Mouse (Mus musculus): ENCODE results near the gene Fam118a. TPM values are rescaled to one million over a fixed set of nuclear protein-coding genes. Genes with fewer than 3 reads are reported as not detected.
A peak's percentile ranks its signal among the peaks of the same experiment; 100 is the strongest.

Gene Fam118a
- total and polyA plus RNA-seq, 3 experiments: 4.7 to 6.3 (median 6.1) TPM

- Histone ChIP-seq H3K36me3 (ENCODE audit: control insufficient read depth, insufficient read depth, low read length) (no peaks in the 10 kb centered on the region; the same call in 1 of the 2 replicates), H3K27me3 (ENCODE audit: control insufficient read depth, insufficient read depth, low read length) (no peaks in the 10 kb centered on the region), H3K9ac (ENCODE audit: low read depth, low read length) (no peak overlapping the region), H3K4me3 (no peak overlapping the region), H3K27ac (no peak overlapping the region), H3K79me2 (replicated peaks; ENCODE audit: control insufficient read depth, insufficient read depth, low read length) (no peaks in the 10 kb centered on the region), H3K4me1 (ENCODE audit: control insufficient read depth, insufficient read depth, low read length) (no peaks in the 10 kb centered on the region)
- no peak for TF ChIP-seq POLR2A (IDR thresholded peaks at IDR 0.05; ENCODE audit: insufficient read depth, low read depth, low read length)
- TF ChIP-seq EP300 (IDR thresholded peaks at IDR 0.05; ENCODE audit: insufficient read depth, low read depth, low read length): no peak
- no peak for TF ChIP-seq CTCF (IDR thresholded peaks at IDR 0.05)
- 94% methylated on average over 2 of the region's 2 CpGs for WGBS
- intact Hi-C loops (cut with DNase I): no loop called here
- no peak for DNase-seq
Observed at GRCm38 (mm10) chr15:85063421-85063820, 34.7 kb downstream of the Fam118a start.

- 15% methylated on average over 2 of the region's 2 CpGs for WGBS
- no peaks in the 10 kb centered on the region for H3K4me1 ChIP-seq (ENCODE audit: control insufficient read depth, insufficient read depth, low read length)
- intact Hi-C loops (cut with DNase I): loop anchor here (1.0 to 5.0 kb wide), 2 partner anchors 69 to 268 kb away; no protein-coding TSS in a partner anchor
- no peaks in the 10 kb centered on the region for H3K27me3 ChIP-seq (ENCODE audit: control insufficient read depth, insufficient read depth, low read length)
- TF ChIP-seq POLR2A (IDR thresholded peaks at IDR 0.05; ENCODE audit: insufficient read depth, low read depth, low read length): no peak
- peak; percentile 95 for TF ChIP-seq CTCF (IDR thresholded peaks at IDR 0.05)
- no peaks in the 10 kb centered on the region for H3K36me3 ChIP-seq (ENCODE audit: control insufficient read depth, insufficient read depth, low read length)
- DNase-seq: peak in 1 of 2 experiments; percentile 27
- no peaks in the 10 kb centered on the region for H3K79me2 ChIP-seq (replicated peaks; ENCODE audit: control insufficient read depth, insufficient read depth, low read length)
- no peak overlapping the region for H3K27ac ChIP-seq
- no peak overlapping the region for H3K4me3 ChIP-seq
- H3K9ac ChIP-seq (ENCODE audit: low read depth, low read length): no peak overlapping the region
Observed at GRCm38 (mm10) chr15:85070561-85070960, 41.8 kb downstream of the Fam118a start.

- H3K27ac ChIP-seq: no peak overlapping the region
- H3K79me2 ChIP-seq (replicated peaks; ENCODE audit: control insufficient read depth, insufficient read depth, low read length): no peaks in the 10 kb centered on the region
- no peak overlapping the region for H3K9ac ChIP-seq (ENCODE audit: low read depth, low read length)
- no peak for DNase-seq
- TF ChIP-seq EP300 (IDR thresholded peaks at IDR 0.05; ENCODE audit: insufficient read depth, low read depth, low read length): no peak
- no peak for TF ChIP-seq CTCF (IDR thresholded peaks at IDR 0.05)
- no peak for TF ChIP-seq POLR2A (IDR thresholded peaks at IDR 0.05; ENCODE audit: insufficient read depth, low read depth, low read length)
- WGBS: 97% methylated on average over 2 of the region's 2 CpGs
- H3K36me3 ChIP-seq (ENCODE audit: control insufficient read depth, insufficient read depth, low read length): no peaks in the 10 kb centered on the region
- no peaks in the 10 kb centered on the region for H3K4me1 ChIP-seq (ENCODE audit: control insufficient read depth, insufficient read depth, low read length)
- H3K27me3 ChIP-seq (ENCODE audit: control insufficient read depth, insufficient read depth, low read length): no peaks in the 10 kb centered on the region
- no peak overlapping the region for H3K4me3 ChIP-seq
- intact Hi-C loops (cut with DNase I): loop anchor here (5.0 kb wide), 1 partner anchor 270 kb away; no protein-coding TSS in a partner anchor
Observed at GRCm38 (mm10) chr15:85072651-85073050, 43.9 kb downstream of the Fam118a start.

- Histone ChIP-seq H3K9ac (ENCODE audit: low read depth, low read length) (no peak overlapping the region), H3K4me3 (no peak overlapping the region), H3K79me2 (replicated peaks; ENCODE audit: control insufficient read depth, insufficient read depth, low read length) (no peaks in the 10 kb centered on the region), H3K36me3 (ENCODE audit: control insufficient read depth, insufficient read depth, low read length) (no peaks in the 10 kb centered on the region), H3K4me1 (ENCODE audit: control insufficient read depth, insufficient read depth, low read length) (no peaks in the 10 kb centered on the region), H3K27me3 (ENCODE audit: control insufficient read depth, insufficient read depth, low read length) (no peaks in the 10 kb centered on the region), H3K27ac (no peak overlapping the region)
- DNase-seq: no peak
- 41% methylated on average over 1 of the region's 1 CpGs for WGBS
- no peak for TF ChIP-seq POLR2A (IDR thresholded peaks at IDR 0.05; ENCODE audit: insufficient read depth, low read depth, low read length)
- TF ChIP-seq CTCF (IDR thresholded peaks at IDR 0.05): no peak
- no peak for TF ChIP-seq EP300 (IDR thresholded peaks at IDR 0.05; ENCODE audit: insufficient read depth, low read depth, low read length)
- intact Hi-C loops (cut with DNase I): no loop called here
Observed at GRCm38 (mm10) chr15:85085641-85086040, 56.9 kb downstream of the Fam118a start.

Other genes starting within 250 kb of the Fam118a start
- gene Phf21b, start 172.9 kb upstream of the Fam118a start, total RNA-seq (2021): 1 to 10 TPM; 1.1 TPM
- 3.3 and 4.1 TPM in 2 replicates for gene Phf21b, start 172.9 kb upstream of the Fam118a start, polyA plus RNA-seq (2012; rRNA removed)
- under 1 TPM; 0.11 to 0.13 TPM for gene Gm29666, start 108.9 kb upstream of the Fam118a start, total RNA-seq (2021)
- 0.16 and 0.29 TPM in 2 replicates for gene Gm29666, start 108.9 kb upstream of the Fam118a start, polyA plus RNA-seq (2012; rRNA removed)
- gene Nup50, start 105.5 kb upstream of the Fam118a start, total RNA-seq (2021): 10 to 100 TPM; 15.5 to 16.6 TPM
- gene Nup50, start 105.5 kb upstream of the Fam118a start, polyA plus RNA-seq (2012; rRNA removed): 3.8 and 5.5 TPM in 2 replicates
- 10 to 100 TPM; 28.9 to 36.1 TPM for gene 5031439G07Rik, start 40.4 kb upstream of the Fam118a start, total RNA-seq (2021)
- 13.1 and 15.8 TPM in 2 replicates for gene 5031439G07Rik, start 40.4 kb upstream of the Fam118a start, polyA plus RNA-seq (2012; rRNA removed)
- gene Upk3a, start 11.8 kb upstream of the Fam118a start, total RNA-seq (2021): not detected
- 0.39 TPM in 1 of 2 replicates, not detected in the other for gene Upk3a, start 11.8 kb upstream of the Fam118a start, polyA plus RNA-seq (2012; rRNA removed)
- not detected for gene Smc1b, start 103.0 kb downstream of the Fam118a start, total RNA-seq (2021)
- gene Smc1b, start 103.0 kb downstream of the Fam118a start, polyA plus RNA-seq (2012; rRNA removed): not detected in 2 replicates
- not detected for gene Ribc2, start 103.1 kb downstream of the Fam118a start, total RNA-seq (2021)
- 0.14 TPM in 1 of 2 replicates, not detected in the other for gene Ribc2, start 103.1 kb downstream of the Fam118a start, polyA plus RNA-seq (2012; rRNA removed)
- 10 to 100 TPM; 88.9 to 96.1 TPM for gene Fbln1, start 177.0 kb downstream of the Fam118a start, total RNA-seq (2021)
- 174 and 240 TPM in 2 replicates for gene Fbln1, start 177.0 kb downstream of the Fam118a start, polyA plus RNA-seq (2012; rRNA removed)